In the genomic region with DNA sequence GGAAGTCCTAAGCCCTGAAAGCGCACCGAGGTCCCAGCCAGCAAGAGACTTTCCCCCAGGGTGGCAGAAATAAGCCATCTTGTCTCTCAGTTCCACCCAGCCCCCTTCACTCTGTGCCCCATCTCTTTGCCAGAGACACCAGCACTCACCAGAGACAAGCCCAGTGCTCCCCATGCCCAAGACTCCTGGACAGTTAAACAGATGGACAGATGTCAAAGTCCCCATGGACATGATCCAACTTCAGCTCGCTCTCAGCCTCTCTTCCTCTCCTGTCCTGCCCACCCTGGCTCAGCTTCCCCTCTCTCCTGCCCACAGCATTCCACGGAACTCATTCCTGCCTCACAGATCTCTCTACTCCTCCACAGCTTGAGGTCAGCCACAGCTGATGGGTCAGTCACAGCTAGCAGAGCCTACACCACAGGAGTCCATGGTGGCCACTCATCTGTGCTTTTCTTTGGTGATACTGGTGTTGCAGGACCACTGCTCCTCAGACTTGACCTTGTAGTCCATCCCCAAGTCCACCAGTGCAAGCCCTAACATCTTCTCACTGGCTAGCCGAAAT, we compare ENCODE assay signal across 25 mouse cellular contexts. TPM values are rescaled to one million over a fixed set of nuclear protein-coding genes. Genes with fewer than 3 reads are reported as not detected.
DNase-seq lines count a peak whose midpoint lies in the region; ATAC-seq and TF ChIP-seq lines count a peak whose summit lies in the region.
"Had no signal": no experiment of that assay in that cellular context is flagged by ENCODE, and none has a peak within 500 bp of the region (broad histone marks: within the 10 kb centered on the region; RNA-seq: fewer than 3 reads in every experiment).

No protein-coding gene starts in this region.

- intact Hi-C loops in heart, postnatal 36 days (cut with DNase I): no loop called here

- POLR2A ChIA-PET in Patski (lab: Charles Lee): interaction anchor here (0.7 to 1.5 kb wide), 4 partner anchors 9 to 1814 kb away, joined by 3 to 5 read pairs (median 4); no protein-coding TSS in a partner anchor

- no peak for ATAC-seq in kidney, embryonic 16.5 days (ENCODE audit: low FRiP score, low TSS enrichment)
- ATAC-seq in Patski: peak; percentile 23
- ATAC-seq: forebrain, embryonic 16.5 days; inflammation-experienced regulatory T-cells, adult 6 months had no signal

- no peak for TF ChIP-seq CTCF in Patski (IDR thresholded peaks at IDR 0.05)

- no peak overlapping the region for H3K4me2 ChIP-seq in kidney, embryonic 16.5 days (replicated peaks; ENCODE audit: low read depth, low read length)
- H3K4me2 ChIP-seq: hindbrain, embryonic 14.5 days; midbrain, embryonic 11.5 days; neural tube, embryonic 15.5 days had no signal

- H3K4me1 ChIP-seq in heart, embryonic 10.5 days: peaks cover 53% of the 10 kb centered on the region
- peaks cover 27% of the 10 kb centered on the region for H3K4me1 ChIP-seq in kidney, embryonic 16.5 days (ENCODE audit: insufficient read depth, low read length)
- H3K4me1 ChIP-seq: neural tube, embryonic 15.5 days had no signal

- H3K27me3 ChIP-seq in heart, embryonic 10.5 days (ENCODE audit: insufficient read depth, poor library complexity, severe bottlenecking): peaks cover 26% of the 10 kb centered on the region
- no peaks in the 10 kb centered on the region for H3K27me3 ChIP-seq in kidney, embryonic 16.5 days (ENCODE audit: insufficient read depth, low read length)
- H3K27me3 ChIP-seq in Patski: no peaks in the 10 kb centered on the region
- H3K27me3 ChIP-seq: neural tube, embryonic 15.5 days had no signal

- WGBS in heart, embryonic 10.5 days: 68% methylated on average over 5 of the region's 5 CpGs
- 70% methylated on average over 5 of the region's 5 CpGs for WGBS in kidney, embryonic 16.5 days

- CTCF ChIA-PET in Patski (lab: Charles Lee): interaction anchor here (4.4 to 10.6 kb wide), 2 partner anchors 11 to 16 kb away, joined by 20 to 78 read pairs; no protein-coding TSS in a partner anchor

- H3K9me3 ChIP-seq in heart, embryonic 10.5 days: no peaks in the 10 kb centered on the region
- H3K9me3 ChIP-seq in kidney, embryonic 16.5 days (ENCODE audit: low read length): no peaks in the 10 kb centered on the region
- H3K9me3 ChIP-seq: embryonic facial prominence, embryonic 10.5 days; forebrain, embryonic 10.5 days; neural tube, embryonic 15.5 days had no signal

- in situ Hi-C loops in Patski (cut with MboI; ENCODE audit: low pct_unique_long_range_greater_than_20kb): no loop called here

- no peaks in the 10 kb centered on the region for H3K36me3 ChIP-seq in heart, embryonic 10.5 days
- H3K36me3 ChIP-seq in kidney, embryonic 16.5 days (ENCODE audit: insufficient read depth, low read length): no peaks in the 10 kb centered on the region
- H3K36me3 ChIP-seq: embryonic facial prominence, embryonic 10.5 days; forebrain, embryonic 10.5 days; neural tube, embryonic 15.5 days had no signal

- no peak for DNase-seq in heart, embryonic 10.5 days (ENCODE audit: low spot score)
- no peak for DNase-seq in heart, postnatal 36 days
- DNase-seq in kidney, postnatal 25 days: peak; percentile 41 to 70
- peak; percentile 45 for DNase-seq in 3T3-L1 (ENCODE audit: low read depth, low spot score)
- no peak for DNase-seq in Patski (ENCODE audit: low read depth, low spot score)
- DNase-seq in thymus, postnatal 25 days: no peak
- no peak for DNase-seq in layer of hippocampus, adult 11-12 months (ENCODE audit: low spot score)
- DNase-seq: cerebellum, adult 11-12 months; cerebellum, postnatal 10 days; gastrocnemius, postnatal 25 days; heart, adult 2 months; heart, postnatal 4 days; right cerebral cortex, adult 18-20 months; right cerebral cortex, postnatal 4 days; thymus, adult 2 months had no signal

- no peak overlapping the region for H3K9ac ChIP-seq in kidney, embryonic 16.5 days (replicated peaks; ENCODE audit: low read length)
- H3K9ac ChIP-seq: hindbrain, embryonic 14.5 days; liver, embryonic 14.5 days; neural tube, embryonic 15.5 days had no signal

- H3K4me3 ChIP-seq in heart, embryonic 10.5 days: no peak overlapping the region
- H3K4me3 ChIP-seq in kidney, embryonic 16.5 days (ENCODE audit: low read length): no peak overlapping the region
- H3K4me3 ChIP-seq: embryonic facial prominence, embryonic 10.5 days; forebrain, embryonic 10.5 days; heart, adult 2 months; neural tube, embryonic 15.5 days had no signal

- H3K27ac ChIP-seq in heart, embryonic 10.5 days: 0 out of 2 replicates have a peak overlapping the region, but pooled peaks have one; percentile 22
- no peak overlapping the region for H3K27ac ChIP-seq in kidney, embryonic 16.5 days (ENCODE audit: low read length)
- H3K27ac ChIP-seq: embryonic facial prominence, embryonic 10.5 days; forebrain, embryonic 10.5 days; heart, adult 2 months; hindbrain, embryonic 14.5 days; liver, embryonic 14.5 days; neural tube, embryonic 15.5 days had no signal

RNA-seq across cellular contexts. Expression of gene Osgin1, which starts 5.1 kb away (rescaled TPM):
- 0.20 and 2.7 TPM in 2 replicates for polyA plus RNA-seq in heart, embryonic 10.5 days (2016; fragmentation: Nextera tagmentation; extraction: Ambion mirVana)
- total RNA-seq in heart, postnatal 36 days (2021): 1 to 10 TPM; 4.6 to 7.4 TPM
- polyA plus RNA-seq in kidney, embryonic 16.5 days (2015; fragmentation: Nextera tagmentation; extraction: Ambion mirVana): 3.2 and 3.6 TPM in 2 replicates
- 20.4 TPM for polyA plus RNA-seq in Patski (2021)
- total RNA-seq: midbrain, postnatal 0 days had no signal

RNA-seq across cellular contexts. Expression of gene Necab2, which starts 17.7 kb away (rescaled TPM):
- 1.9 and 3.4 TPM in 2 replicates for polyA plus RNA-seq in heart, embryonic 10.5 days (2016; fragmentation: Nextera tagmentation; extraction: Ambion mirVana)
- not detected for total RNA-seq in heart, postnatal 36 days (2021)
- 2.3 and 2.5 TPM in 2 replicates for polyA plus RNA-seq in kidney, embryonic 16.5 days (2015; fragmentation: Nextera tagmentation; extraction: Ambion mirVana)
- 0.14 TPM for polyA plus RNA-seq in Patski (2021)
- total RNA-seq: heart, adult 2 months had no signal
- polyA plus RNA-seq: heart, adult 2 months; inflammation-experienced regulatory T-cells, adult 6 months had no signal

RNA-seq across cellular contexts. Expression of gene Mlycd, which starts 34.2 kb away (rescaled TPM):
- 15.2 and 17.7 TPM in 2 replicates for polyA plus RNA-seq in heart, embryonic 10.5 days (2016; fragmentation: Nextera tagmentation; extraction: Ambion mirVana)
- total RNA-seq in heart, postnatal 36 days (2021): 100 to 1,000 TPM; 124 to 152 TPM
- polyA plus RNA-seq in kidney, embryonic 16.5 days (2015; fragmentation: Nextera tagmentation; extraction: Ambion mirVana): 13.6 and 14.1 TPM in 2 replicates
- polyA plus RNA-seq in Patski (2021): 25.7 TPM

Comparison
In these comparisons a context has a peak if more than half of its experiments do, and no peak if none do; other contexts are left out.
1. DNase-seq: peak in kidney, postnatal 25 days (2 of 2) and 3T3-L1 (single experiment); none in heart, embryonic 10.5 days (single experiment), heart, postnatal 36 days (0 of 2), Patski (single experiment), thymus, postnatal 25 days (single experiment) and layer of hippocampus, adult 11-12 months (single experiment).